Mouse (Mus musculus) lung, postnatal 0 days (tissue): ENCODE measurements around the gene Rab11fip3.

Experiments
- CTCF ChIP-seq: IDR thresholded peaks from 2 replicates; pipeline ENCODE4 v1.5.1; 2016; ENCODE audit warnings: antibody characterized with exemption, mild to moderate bottlenecking
- EP300 ChIP-seq: IDR thresholded peaks from 2 replicates; pipeline ENCODE4 v1.6.1; 2016; ENCODE audit warnings: antibody characterized with exemption, mild to moderate bottlenecking, control low read depth

DNA sequence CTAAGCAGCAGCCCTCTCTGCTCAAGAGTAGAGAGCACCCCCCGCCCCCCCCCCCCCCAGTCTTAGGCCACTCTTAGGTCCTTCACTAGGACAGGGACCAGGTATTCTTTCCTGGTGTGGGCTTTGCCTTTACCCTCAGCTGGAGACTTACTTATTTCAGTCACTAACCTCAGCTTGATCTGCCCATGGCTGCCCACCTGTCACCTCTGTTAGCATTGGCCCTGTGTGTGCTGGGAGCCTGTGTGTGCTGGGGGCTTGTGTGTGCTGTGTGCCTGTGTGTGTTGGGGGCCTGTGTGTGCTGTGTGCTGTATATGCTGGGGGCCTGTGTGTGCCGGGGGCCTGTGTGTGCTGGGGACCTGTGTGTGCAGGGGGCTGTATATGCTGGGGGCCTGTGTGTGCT lies 114.7 kb downstream of the Rab11fip3 start:
- TF ChIP-seq EP300: no peak
- no peak for TF ChIP-seq CTCF
